Mouse (Mus musculus): Measurements from ENCODE around the gene Kbtbd4. TPM values are rescaled to one million over a fixed set of nuclear protein-coding genes. Genes with fewer than 3 reads are reported as not detected.

Gene Kbtbd4
- polyA plus RNA-seq, 1 experiment: 11.9 TPM

GRCm38 (mm10) chr2:90879419-90879818 is 25.1 kb upstream of the Kbtbd4 start:
- Histone ChIP-seq H3ac (ENCODE audit: control insufficient read depth, insufficient read length) (no peak overlapping the region), H3K27me3 (ENCODE audit: control insufficient read depth, insufficient read depth, insufficient read length) (peaks cover 4% of the 10 kb centered on the region), H3K36me3 (ENCODE audit: control insufficient read depth, insufficient read depth) (no peaks in the 10 kb centered on the region), H3K79me2 (ENCODE audit: control insufficient read depth, insufficient read depth) (no peaks in the 10 kb centered on the region), H3K4me2 (ENCODE audit: low read depth) (no peak overlapping the region), H3K4me3 (no peak overlapping the region)
- TF ChIP-seq MYOG (IDR thresholded peaks at IDR 0.05; ENCODE audit: control insufficient read depth in 1 of 3, insufficient read depth in 1 of 3, insufficient read length in 2 of 3, low read depth in 2 of 3) (no peak), POLR2A (IDR thresholded peaks at IDR 0.05; ENCODE audit: insufficient read length, low read depth) (no peak), TCF3 (IDR thresholded peaks at IDR 0.05; ENCODE audit: insufficient read length, low read depth) (no peak), POLR2AphosphoS2 (IDR thresholded peaks at IDR 0.05; ENCODE audit: insufficient read length, low read depth) (no peak), E2F4 (IDR thresholded peaks at IDR 0.05; ENCODE audit: insufficient read depth) (no peak)

GRCm38 (mm10) chr2:90880144-90880785 is 24.3 kb upstream of the Kbtbd4 start:
- Histone ChIP-seq H3K4me3 (no peak overlapping the region), H3ac (ENCODE audit: control insufficient read depth, insufficient read length) (no peak overlapping the region), H3K27me3 (ENCODE audit: control insufficient read depth, insufficient read depth, insufficient read length) (peaks cover 13% of the 10 kb centered on the region), H3K36me3 (ENCODE audit: control insufficient read depth, insufficient read depth) (no peaks in the 10 kb centered on the region), H3K79me2 (ENCODE audit: control insufficient read depth, insufficient read depth) (no peaks in the 10 kb centered on the region), H3K4me2 (ENCODE audit: low read depth) (no peak overlapping the region)
- TF ChIP-seq SRF (IDR thresholded peaks at IDR 0.05; ENCODE audit: control insufficient read depth, insufficient read length, low read depth): no peak
- TF ChIP-seq TCF12 (IDR thresholded peaks at IDR 0.05; ENCODE audit: insufficient read depth, poor library complexity, severe bottlenecking): no peak
- TF ChIP-seq MYOD1 (IDR thresholded peaks at IDR 0.05; ENCODE audit: control insufficient read depth in 1 of 3, insufficient read length in 2 of 3, low read depth in 2 of 3): no peak
- no peak for TF ChIP-seq CEBPB (IDR thresholded peaks at IDR 0.05; ENCODE audit: insufficient read depth, poor library complexity, severe bottlenecking)
- TF ChIP-seq TCF3 (IDR thresholded peaks at IDR 0.05; ENCODE audit: insufficient read length, low read depth): no peak
- no peak for TF ChIP-seq E2F4 (IDR thresholded peaks at IDR 0.05; ENCODE audit: insufficient read depth)
- no peak for TF ChIP-seq REST (IDR thresholded peaks at IDR 0.05; ENCODE audit: insufficient read depth, insufficient read length)
- TF ChIP-seq USF1 (IDR thresholded peaks at IDR 0.05; ENCODE audit: low read depth): no peak
- no peak for TF ChIP-seq POLR2AphosphoS2 (IDR thresholded peaks at IDR 0.05; ENCODE audit: insufficient read length, low read depth)
- TF ChIP-seq POLR2A (IDR thresholded peaks at IDR 0.05; ENCODE audit: insufficient read length, low read depth): no peak
- TF ChIP-seq MYOG (IDR thresholded peaks at IDR 0.05; ENCODE audit: control insufficient read depth in 1 of 3, insufficient read depth in 1 of 3, insufficient read length in 2 of 3, low read depth in 2 of 3): no peak
- no peak for TF ChIP-seq MAX (IDR thresholded peaks at IDR 0.05; ENCODE audit: low read depth)

GRCm38 (mm10) chr2:90881824-90882223 is 22.7 kb upstream of the Kbtbd4 start:
- H3K27me3 ChIP-seq (ENCODE audit: control insufficient read depth, insufficient read depth, insufficient read length): peaks cover 29% of the 10 kb centered on the region
- TF ChIP-seq E2F4 (IDR thresholded peaks at IDR 0.05; ENCODE audit: insufficient read depth): no peak
- no peak for TF ChIP-seq CEBPB (IDR thresholded peaks at IDR 0.05; ENCODE audit: insufficient read depth, poor library complexity, severe bottlenecking)
- no peak for TF ChIP-seq MYOG (IDR thresholded peaks at IDR 0.05; ENCODE audit: control insufficient read depth in 1 of 3, insufficient read depth in 1 of 3, insufficient read length in 2 of 3, low read depth in 2 of 3)
- TF ChIP-seq SRF (IDR thresholded peaks at IDR 0.05; ENCODE audit: control insufficient read depth, insufficient read length, low read depth): no peak
- TF ChIP-seq TCF3 (IDR thresholded peaks at IDR 0.05; ENCODE audit: insufficient read length, low read depth): no peak
- TF ChIP-seq POLR2A (IDR thresholded peaks at IDR 0.05; ENCODE audit: insufficient read length, low read depth): no peak
- no peak for TF ChIP-seq USF1 (IDR thresholded peaks at IDR 0.05; ENCODE audit: low read depth)
- no peak for TF ChIP-seq MAX (IDR thresholded peaks at IDR 0.05; ENCODE audit: low read depth)
- TF ChIP-seq MYOD1 (IDR thresholded peaks at IDR 0.05; ENCODE audit: control insufficient read depth in 1 of 3, insufficient read length in 2 of 3, low read depth in 2 of 3): no peak
- TF ChIP-seq REST (IDR thresholded peaks at IDR 0.05; ENCODE audit: insufficient read depth, insufficient read length): no peak
- no peak for TF ChIP-seq TCF12 (IDR thresholded peaks at IDR 0.05; ENCODE audit: insufficient read depth, poor library complexity, severe bottlenecking)
- no peak for TF ChIP-seq POLR2AphosphoS2 (IDR thresholded peaks at IDR 0.05; ENCODE audit: insufficient read length, low read depth)
- no peak overlapping the region for H3ac ChIP-seq (ENCODE audit: control insufficient read depth, insufficient read length)
- no peaks in the 10 kb centered on the region for H3K79me2 ChIP-seq (ENCODE audit: control insufficient read depth, insufficient read depth)
- no peak overlapping the region for H3K4me2 ChIP-seq (ENCODE audit: low read depth)
- H3K4me3 ChIP-seq: no peak overlapping the region
- H3K36me3 ChIP-seq (ENCODE audit: control insufficient read depth, insufficient read depth): no peaks in the 10 kb centered on the region

DNA sequence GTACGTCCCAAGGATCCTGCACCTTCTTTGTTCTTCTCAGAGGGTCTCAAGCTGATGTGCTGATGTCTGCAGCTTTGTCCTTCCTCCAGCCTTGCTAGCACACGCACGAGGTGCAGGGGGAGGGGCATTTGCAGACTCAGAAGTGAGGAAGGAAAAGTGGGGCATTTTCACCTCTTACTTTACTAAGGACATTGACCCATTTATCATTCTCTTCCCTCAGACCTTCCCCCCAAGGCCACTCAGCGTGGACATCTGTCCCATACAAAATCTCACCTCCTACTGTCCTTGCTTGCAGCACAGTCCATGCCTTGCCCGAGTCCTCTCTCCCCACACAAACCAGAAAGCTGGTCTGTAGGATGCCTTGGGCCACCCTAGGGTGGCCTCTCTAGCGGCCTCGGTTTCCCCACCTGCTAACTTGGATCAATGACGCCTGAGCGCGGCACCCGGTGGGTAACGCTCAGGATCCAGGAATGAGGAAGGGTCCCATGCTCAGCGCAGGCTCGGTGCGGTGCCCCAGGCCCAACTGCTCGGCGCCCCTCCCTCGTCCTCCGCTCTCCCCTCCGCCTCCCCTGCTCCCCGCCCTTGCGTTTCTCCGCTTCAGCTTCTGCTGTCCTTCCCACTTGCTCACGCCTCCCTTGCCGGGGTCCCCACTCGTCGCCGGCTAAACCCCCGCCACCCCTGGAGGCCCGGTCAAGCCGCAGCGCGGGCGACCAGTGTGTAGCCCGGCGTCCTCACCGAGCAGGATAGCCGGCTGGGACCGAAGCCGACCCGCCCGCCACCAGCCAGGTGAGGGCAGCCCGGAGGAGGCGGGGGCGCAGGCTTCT is 19.1 kb upstream of the Kbtbd4 start, which contains the start of gene C1qtnf4:
Gene C1qtnf4 (plus strand): TSS at position 643 of the 824 bp plus-strand sequence.
- no peak within 1 kb of the TSS for H3ac ChIP-seq (ENCODE audit: control insufficient read depth, insufficient read length)
- H3K36me3 ChIP-seq (ENCODE audit: control insufficient read depth, insufficient read depth): no peaks in the 10 kb centered on the region
- no peaks in the 10 kb centered on the region for H3K79me2 ChIP-seq (ENCODE audit: control insufficient read depth, insufficient read depth)
- H3K4me2 ChIP-seq (ENCODE audit: low read depth): no peak within 1 kb of the TSS
- H3K27me3 ChIP-seq (ENCODE audit: control insufficient read depth, insufficient read depth, insufficient read length): peaks cover 29% of the 10 kb centered on the region
- H3K4me3 ChIP-seq: no peak within 1 kb of the TSS
- no peak for TF ChIP-seq E2F4 (IDR thresholded peaks at IDR 0.05; ENCODE audit: insufficient read depth)
- no peak for TF ChIP-seq TCF12 (IDR thresholded peaks at IDR 0.05; ENCODE audit: insufficient read depth, poor library complexity, severe bottlenecking)
- TF ChIP-seq MAX (IDR thresholded peaks at IDR 0.05; ENCODE audit: low read depth): no peak
- no peak for TF ChIP-seq TCF3 (IDR thresholded peaks at IDR 0.05; ENCODE audit: insufficient read length, low read depth)
- TF ChIP-seq MYOD1 (IDR thresholded peaks at IDR 0.05; ENCODE audit: control insufficient read depth in 1 of 3, insufficient read length in 2 of 3, low read depth in 2 of 3): no peak
- TF ChIP-seq POLR2AphosphoS2 (IDR thresholded peaks at IDR 0.05; ENCODE audit: insufficient read length, low read depth): no peak
- TF ChIP-seq SRF (IDR thresholded peaks at IDR 0.05; ENCODE audit: control insufficient read depth, insufficient read length, low read depth): no peak
- TF ChIP-seq POLR2A (IDR thresholded peaks at IDR 0.05; ENCODE audit: insufficient read length, low read depth): no peak
- TF ChIP-seq REST (IDR thresholded peaks at IDR 0.05; ENCODE audit: insufficient read depth, insufficient read length): no peak

Data from myocyte (in vitro differentiated cells).